Mouse (Mus musculus) layer of hippocampus, adult 18-20 months (tissue): Measurements from ENCODE around the gene Rspry1. TPM values are rescaled to one million over a fixed set of nuclear protein-coding genes. Genes with fewer than 3 reads are reported as not detected.

Experiments
- DNase-seq, 2 experiments: peaks; one replicate each; pipeline ENCODE4 v3.0.0; 2022; ENCODE audit warnings: low spot score in 2 of 2
- long read RNA-seq: library from polyadenylated mRNA; stranded (forward); transcript quantifications from one replicate; pipeline ENCODE4 v2.0.0, GENCODE M21; 2021
- total RNA-seq, 2 experiments: library from RNA; stranded (reverse); gene quantifications; 2 replicates each; pipeline ENCODE4 v1.2.3; 2021

Rspry1 gene
- total RNA-seq = 10 to 100 TPM; 25.1 to 26.4 TPM
- long read RNA-seq, transcript Rspry1-201 (15 exons, 3,852 nt) = major isoform, 34 of 43 reads
- long read RNA-seq, partial matches to known transcripts = 1 of 43 reads
- long read RNA-seq, other reads (novel, unspliced or antisense) = 3 of 43 reads

- peak; percentile 100 for DNase-seq
These were observed at the start of gene Rspry1, which contains the start of gene Fam192a for GRCm38 (mm10) chr8:94601607-94602385. Gene Rspry1, plus strand, starts transcription at chr8:94601937. Gene Fam192a, minus strand, starts transcription at chr8:94601997.

GRCm38 (mm10) chr8:94552696-94553095, 49.0 kb upstream of the Rspry1 start:
- no peak for DNase-seq

- no peak for DNase-seq
These were observed 44.5 kb upstream of the Rspry1 start for GRCm38 (mm10) chr8:94557281-94557680.

- DNase-seq = peak in 1 of 2 experiments; percentile 45
These were observed 40.5 kb upstream of the Rspry1 start for GRCm38 (mm10) chr8:94561256-94561655.

- no peak for DNase-seq
These were observed 37.3 kb upstream of the Rspry1 start for GRCm38 (mm10) chr8:94564421-94564820.

GRCm38 (mm10) chr8:94566033-94566432, 35.7 kb upstream of the Rspry1 start:
- no peak for DNase-seq

GRCm38 (mm10) chr8:94566446-94567158, 35.1 kb upstream of the Rspry1 start:
- no peak for DNase-seq

- DNase-seq = no peak
These were observed 34.4 kb upstream of the Rspry1 start for GRCm38 (mm10) chr8:94567159-94567849.

- no peak for DNase-seq
These were observed 33.6 kb upstream of the Rspry1 start for GRCm38 (mm10) chr8:94568098-94568497.

- DNase-seq = no peak
These were observed 32.3 kb upstream of the Rspry1 start for GRCm38 (mm10) chr8:94569419-94569818.

- DNase-seq = no peak
These were observed 29.8 kb upstream of the Rspry1 start for GRCm38 (mm10) chr8:94571896-94572295.

- peak; percentile 88 to 93 for DNase-seq
These were observed 27.4 kb upstream of the Rspry1 start for GRCm38 (mm10) chr8:94574159-94574907.

GRCm38 (mm10) chr8:94575148-94575547, 26.6 kb upstream of the Rspry1 start:
- DNase-seq = no peak

GRCm38 (mm10) chr8:94581820-94582483, 19.8 kb upstream of the Rspry1 start:
- DNase-seq = no peak

- no peak for DNase-seq
These were observed 19.2 kb upstream of the Rspry1 start for GRCm38 (mm10) chr8:94582569-94582968.

- peak; percentile 64 to 84 for DNase-seq
These were observed 17.4 kb upstream of the Rspry1 start for GRCm38 (mm10) chr8:94584238-94584817.

GRCm38 (mm10) chr8:94591691-94592090, 10.0 kb upstream of the Rspry1 start:
- no peak for DNase-seq

- DNase-seq = no peak
These were observed 7.5 kb upstream of the Rspry1 start for GRCm38 (mm10) chr8:94594211-94594610.

- no peak for DNase-seq
These were observed 1.3 kb upstream of the Rspry1 start for GRCm38 (mm10) chr8:94600478-94600877.
